Mouse (Mus musculus): ENCODE results near the gene 2410137M14Rik.
"Not testable (repeated sequence)": the region's sequence is repeated elsewhere in the genome, so short reads cannot be mapped to it uniquely, and the experiment has no call there.

2410137M14Rik gene

DNA sequence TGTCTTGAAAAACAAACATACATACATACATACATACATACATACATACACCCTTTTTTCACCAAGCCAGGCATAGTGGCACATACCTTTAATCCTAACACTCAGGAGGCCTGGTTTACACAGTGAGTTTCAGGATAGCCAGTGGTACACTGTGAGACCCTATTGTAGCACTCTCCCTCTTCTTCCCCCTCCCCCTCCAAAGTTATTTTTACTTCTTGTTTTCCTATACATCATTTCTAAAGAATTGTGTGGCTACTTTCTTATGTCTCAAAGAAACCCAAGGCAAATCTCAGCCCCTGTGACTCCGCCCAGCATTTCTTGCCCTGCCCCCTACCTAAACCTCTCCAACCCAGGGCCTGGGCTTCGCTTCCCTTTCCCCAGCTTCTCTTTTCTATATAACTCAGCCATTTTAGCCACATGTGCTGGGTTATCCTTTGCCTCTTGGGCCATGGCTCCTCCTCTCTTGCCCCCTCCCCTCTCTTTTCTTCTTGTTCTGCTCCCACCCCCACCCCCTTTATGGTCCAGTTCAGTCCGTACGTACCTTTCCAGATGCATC is 12.8 kb upstream of the 2410137M14Rik start:
- no peak for DNase-seq (ENCODE audit: low read depth, low spot score)

DNA sequence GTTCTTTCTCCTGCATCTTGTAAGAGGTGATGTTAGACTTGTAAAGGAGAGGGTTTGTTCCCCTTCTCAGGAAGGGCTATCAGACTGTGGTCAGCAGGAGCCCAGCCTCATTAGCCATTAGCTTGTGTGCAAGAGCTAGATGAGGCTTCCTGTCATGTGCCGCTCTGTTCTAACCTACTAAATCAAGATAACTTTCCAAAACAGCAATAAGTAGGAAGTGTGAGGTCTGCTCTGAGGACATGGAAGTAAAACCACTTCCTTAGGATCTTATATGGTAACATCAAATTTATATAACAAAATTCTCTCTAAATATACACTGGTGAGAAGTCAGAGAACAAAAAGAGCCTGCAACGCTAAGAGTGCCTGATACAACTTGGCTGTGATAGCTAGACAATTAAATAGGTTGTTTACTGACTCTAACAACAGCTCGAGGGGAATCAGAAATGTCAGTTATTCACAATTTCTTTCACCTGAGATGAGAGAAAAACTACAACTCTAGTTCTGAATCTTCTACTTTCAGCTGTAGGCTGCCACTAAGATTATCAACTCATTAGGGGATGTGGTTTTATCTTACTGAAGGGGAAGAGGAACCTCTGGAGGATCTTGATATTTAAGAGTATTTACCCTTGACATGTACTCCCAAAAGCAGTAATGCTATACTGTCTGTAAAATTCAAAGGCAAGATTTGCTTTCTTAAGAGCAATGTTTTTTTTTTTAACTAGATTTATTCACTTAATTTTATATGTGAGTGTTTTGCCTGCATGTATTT is 11.5 kb upstream of the 2410137M14Rik start:
- no peak for DNase-seq (ENCODE audit: low read depth, low spot score)

GRCm38 (mm10) chr17:36990630-36991029 is 9.6 kb upstream of the 2410137M14Rik start:
- DNase-seq (ENCODE audit: low read depth, low spot score), result not testable (repeated sequence)

- DNase-seq (ENCODE audit: low read depth, low spot score), result no peak
Observed at GRCm38 (mm10) chr17:36989437-36989836, 8.4 kb upstream of the 2410137M14Rik start, which contains the start of gene H2-M5. Gene H2-M5 (minus strand): TSS chr17:36989537.

- DNase-seq (ENCODE audit: low read depth, low spot score), result no peak
Observed at GRCm38 (mm10) chr17:36988475-36988874, 7.4 kb upstream of the 2410137M14Rik start.

DNA sequence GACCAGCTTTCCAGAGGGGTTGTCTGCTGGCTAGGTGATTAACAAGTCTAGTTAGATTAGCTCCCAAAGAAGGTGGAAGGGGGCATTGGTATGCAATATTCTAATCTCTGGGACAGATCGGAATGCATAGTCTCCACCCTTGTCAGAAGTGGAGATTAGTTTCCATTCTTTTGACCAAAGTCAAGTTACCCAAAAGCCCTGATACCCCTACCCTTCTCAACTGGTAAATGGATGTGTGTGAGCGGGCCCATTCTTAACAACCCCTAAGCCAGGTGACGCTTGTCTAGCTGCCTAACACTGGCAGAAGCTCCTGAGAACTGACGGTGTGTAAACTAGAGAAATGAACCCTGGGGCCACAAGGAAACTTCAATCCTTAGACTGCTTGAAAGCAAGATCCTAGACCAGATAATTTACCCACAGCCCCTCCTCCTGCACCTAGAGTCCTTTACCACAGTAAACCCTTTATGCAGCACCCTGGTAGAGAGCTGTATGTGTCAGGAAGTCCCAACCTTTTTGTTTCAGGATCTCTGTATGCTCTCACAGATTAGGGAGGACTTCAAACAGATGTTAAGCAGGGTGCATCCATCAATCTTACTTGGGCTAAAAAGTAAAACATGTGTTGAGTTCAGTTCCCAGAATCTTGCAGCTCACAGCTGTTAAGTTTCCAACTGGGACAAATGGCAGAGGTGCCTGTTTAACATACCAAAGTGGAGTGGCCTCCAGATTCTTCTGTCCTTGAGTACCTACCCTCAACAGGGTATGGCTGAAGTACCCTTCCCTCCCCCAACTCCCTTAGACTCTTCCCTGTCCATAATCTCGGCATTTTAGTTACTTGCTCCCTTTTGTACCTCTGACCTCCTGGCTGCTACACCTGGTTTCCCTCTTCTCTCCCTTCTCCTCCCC is 1.5 kb upstream of the 2410137M14Rik start:
- no peak for DNase-seq (ENCODE audit: low read depth, low spot score)

DNA sequence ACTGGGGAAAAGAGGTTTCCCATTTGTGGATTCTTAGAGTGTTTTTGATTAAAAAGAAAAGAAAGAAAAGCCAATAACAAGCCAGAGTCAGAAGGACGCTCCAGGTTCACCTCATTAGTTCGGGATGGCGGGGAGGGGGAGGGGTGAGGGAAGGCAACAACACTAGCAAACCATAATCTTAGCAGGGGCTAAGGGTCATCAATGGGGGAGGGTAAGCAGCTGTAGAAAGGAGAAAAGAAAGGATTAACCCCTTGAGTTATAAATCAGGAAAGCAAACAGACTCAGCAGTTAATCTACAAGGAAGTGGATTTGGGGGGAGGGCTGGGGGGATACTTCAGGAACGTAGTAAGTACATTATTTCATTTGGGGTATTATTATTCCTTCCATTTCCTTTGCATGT is 808 bp upstream of the 2410137M14Rik start:
- no peak for DNase-seq (ENCODE audit: low read depth, low spot score)

DNA sequence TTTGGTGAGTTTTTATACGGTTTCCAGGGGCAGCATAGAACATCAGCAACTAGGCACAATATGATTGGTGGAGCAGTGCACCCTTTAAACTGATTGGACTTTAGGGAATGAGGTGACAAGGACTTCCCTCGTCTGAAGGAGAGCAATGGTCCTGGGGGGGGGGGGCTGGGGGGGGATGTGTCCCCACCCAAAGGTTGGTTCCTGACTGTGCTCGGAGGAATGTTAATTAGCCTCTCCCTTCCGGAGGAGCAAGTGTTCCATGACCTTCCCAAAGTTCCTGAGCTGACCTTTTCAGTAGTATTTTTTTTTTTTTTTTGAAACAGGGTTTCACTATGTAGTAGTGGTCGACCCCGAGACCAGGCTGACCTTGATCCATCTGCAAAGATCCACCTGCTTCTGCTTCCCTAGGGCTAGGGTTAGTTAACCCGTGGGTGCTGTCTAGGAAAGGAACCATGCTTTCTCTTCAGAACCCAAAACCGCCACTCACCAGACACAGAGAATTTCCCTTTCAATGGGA is 7.7 kb downstream of the 2410137M14Rik start:
- no peak for DNase-seq (ENCODE audit: low read depth, low spot score)

DNA sequence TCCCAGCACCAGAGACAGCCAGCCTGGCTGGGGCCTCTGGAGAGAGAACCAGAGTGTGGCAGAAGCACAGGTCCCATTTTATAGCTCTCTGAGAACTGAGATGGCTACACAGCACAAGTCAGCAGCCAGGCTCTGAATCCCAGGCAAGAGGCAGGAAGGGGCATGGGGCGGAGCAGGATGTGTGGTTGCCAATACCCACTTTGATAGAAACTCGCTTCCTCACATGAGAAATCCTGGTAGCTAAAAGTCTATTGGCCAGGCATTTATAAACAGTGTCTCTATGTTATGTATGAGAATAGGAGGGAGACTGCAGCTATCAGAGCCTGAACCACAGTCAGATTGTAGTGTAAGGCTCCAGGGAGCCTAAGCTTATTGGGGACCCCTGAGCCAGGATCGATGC is 8.2 kb downstream of the 2410137M14Rik start:
- no peak for DNase-seq (ENCODE audit: low read depth, low spot score)

GRCm38 (mm10) chr17:36971172-36971850 is 9.7 kb downstream of the 2410137M14Rik start:
- no peak for DNase-seq (ENCODE audit: low read depth, low spot score)

DNA sequence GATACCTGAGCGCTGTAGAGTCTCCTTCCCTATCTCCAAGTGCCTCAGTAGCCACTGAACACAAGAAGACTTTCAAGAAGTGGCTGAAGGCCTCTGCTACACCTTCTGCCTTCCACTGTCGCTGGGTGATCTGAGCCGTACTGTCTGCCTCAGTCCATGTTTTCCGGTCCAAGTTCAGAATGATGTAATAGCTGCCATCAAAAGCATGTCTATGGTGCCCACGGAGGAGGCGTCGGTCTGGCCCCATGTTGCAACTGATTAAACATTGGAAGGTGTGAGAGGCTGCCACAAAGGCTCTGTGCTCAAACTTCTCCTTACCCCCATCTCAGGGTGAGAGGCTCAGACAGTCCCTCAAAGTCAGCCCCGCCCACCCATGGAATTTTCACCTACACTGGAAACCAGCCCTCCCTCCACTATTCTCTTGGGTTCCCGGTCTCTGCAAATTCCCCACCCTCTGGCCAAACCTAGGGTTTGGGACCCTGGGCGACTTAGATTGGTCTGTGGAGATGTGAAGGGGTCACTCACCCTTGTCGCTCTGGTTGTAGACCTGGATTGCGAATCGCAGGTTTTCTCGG is 10.6 kb downstream of the 2410137M14Rik start:
- DNase-seq (ENCODE audit: low read depth, low spot score), result no peak

DNA sequence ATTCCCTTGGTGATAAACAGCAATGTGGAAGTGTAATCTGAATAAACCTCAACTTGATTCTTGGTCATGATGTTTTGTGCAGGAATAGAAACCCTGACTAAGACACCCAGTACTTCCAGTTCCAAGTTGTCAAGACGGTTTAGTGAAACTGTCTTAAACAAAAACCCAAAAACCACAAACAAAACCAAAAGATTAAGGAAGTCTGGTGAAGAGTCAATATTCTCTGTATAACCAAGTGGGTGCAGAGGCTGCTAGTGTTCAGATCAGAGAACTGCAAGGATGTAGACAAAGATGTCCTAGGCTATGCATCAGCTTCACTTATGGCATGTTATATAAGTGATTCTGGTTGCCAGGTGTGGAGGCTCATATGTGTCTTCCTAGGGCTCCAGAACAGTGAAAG is 14.2 kb downstream of the 2410137M14Rik start:
- no peak for DNase-seq (ENCODE audit: low read depth, low spot score)

GRCm38 (mm10) chr17:36961125-36961524 is 19.9 kb downstream of the 2410137M14Rik start:
- no peak for DNase-seq (ENCODE audit: low read depth, low spot score)

GRCm38 (mm10) chr17:36958884-36959283 is 22.2 kb downstream of the 2410137M14Rik start:
- DNase-seq (ENCODE audit: low read depth, low spot score), result no peak

DNA sequence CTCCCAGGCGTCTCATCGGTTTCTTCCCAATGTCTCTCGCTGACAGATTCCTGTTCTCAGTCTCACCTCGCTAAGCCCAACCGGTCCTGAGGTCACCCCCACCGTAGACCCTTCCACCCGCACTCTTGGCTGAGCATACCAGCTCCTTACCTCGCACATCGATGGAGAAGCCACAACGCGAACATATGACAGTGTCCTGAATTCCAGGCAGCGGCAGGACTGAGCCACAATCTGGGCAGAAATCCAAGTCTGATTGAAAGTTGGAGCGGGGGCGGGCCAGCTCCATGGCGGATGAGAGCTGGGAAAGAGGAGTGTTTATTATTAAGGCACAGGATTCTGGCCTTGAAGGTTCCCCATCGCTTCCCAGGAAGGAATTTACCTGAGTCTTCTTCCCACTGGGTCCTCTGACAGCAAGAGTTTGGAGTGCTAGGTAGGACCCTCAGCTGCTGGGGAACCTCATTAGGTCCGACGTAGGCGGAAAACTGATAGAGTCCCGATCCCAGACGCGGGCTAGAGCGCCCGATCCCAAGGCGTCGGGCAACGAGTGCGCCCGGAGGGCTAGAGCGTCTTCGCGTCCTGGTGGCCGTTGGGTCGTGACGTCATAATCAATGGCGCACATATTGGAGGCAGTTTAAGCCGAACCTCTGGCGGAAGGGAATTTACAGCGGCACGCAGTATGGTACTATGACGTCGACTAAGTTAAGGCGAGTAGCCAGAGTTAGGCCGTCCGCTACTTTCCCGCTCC is 22.9 kb downstream of the 2410137M14Rik start, which contains the start of the genes Znrd1 and Znrd1as:
TSS of gene Znrd1 (minus strand) at position 561 of the 745 bp plus-strand sequence.
TSS of gene Znrd1as (plus strand) at position 594 of the 745 bp plus-strand sequence.
- peak; percentile 92 for DNase-seq (ENCODE audit: low read depth, low spot score)

- no peak for DNase-seq (ENCODE audit: low read depth, low spot score)
Observed at GRCm38 (mm10) chr17:36953062-36953461, 28.0 kb downstream of the 2410137M14Rik start.

DNA sequence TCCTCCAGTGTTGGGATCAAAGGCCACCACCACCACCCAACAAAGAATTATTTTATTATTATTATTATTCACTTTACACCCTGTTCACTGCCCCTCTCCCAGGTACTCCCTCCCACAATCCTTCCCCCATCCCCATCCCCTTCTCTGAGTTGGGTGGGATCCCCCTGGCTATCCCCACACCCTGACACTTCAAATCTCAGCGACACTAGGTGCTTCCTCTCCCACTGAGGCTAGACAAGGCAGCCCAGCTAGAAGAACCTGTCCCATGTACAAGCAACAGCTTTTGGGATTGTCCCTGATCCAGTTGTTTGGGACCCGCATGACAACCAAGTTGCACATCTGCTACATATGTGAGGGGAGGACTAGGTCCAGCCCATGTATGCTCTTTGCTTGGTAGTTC is 28.4 kb downstream of the 2410137M14Rik start:
- no peak for DNase-seq (ENCODE audit: low read depth, low spot score)

- peak; percentile 89 for DNase-seq (ENCODE audit: low read depth, low spot score)
Observed at GRCm38 (mm10) chr17:36950981-36951947, 29.8 kb downstream of the 2410137M14Rik start, which contains the start of gene Ppp1r11. Gene Ppp1r11 (minus strand): TSS chr17:36951741.

- DNase-seq (ENCODE audit: low read depth, low spot score), result no peak
Observed at GRCm38 (mm10) chr17:36949265-36949664, 31.8 kb downstream of the 2410137M14Rik start.

Measured in c-Kit-negative CD71-positive TER-119-positive erythroid progenitor cells, embryonic 14.5 days (primary cell).